Mouse (Mus musculus) CH12F3 (cell line): ENCODE results near the gene Lrp5.
"Not testable (repeated sequence)": the region's sequence is repeated elsewhere in the genome, so short reads cannot be mapped to it uniquely, and the experiment has no call there.

ENCODE experiments used
- in situ Hi-C: fragments of 300-500 bp; cut with MboI; formaldehyde crosslinking; loops from 2 replicates; pipeline ENCODE4 v1.14.3; 2020; ENCODE audit warnings: low sequenced_read_pairs

Lrp5 gene

DNA sequence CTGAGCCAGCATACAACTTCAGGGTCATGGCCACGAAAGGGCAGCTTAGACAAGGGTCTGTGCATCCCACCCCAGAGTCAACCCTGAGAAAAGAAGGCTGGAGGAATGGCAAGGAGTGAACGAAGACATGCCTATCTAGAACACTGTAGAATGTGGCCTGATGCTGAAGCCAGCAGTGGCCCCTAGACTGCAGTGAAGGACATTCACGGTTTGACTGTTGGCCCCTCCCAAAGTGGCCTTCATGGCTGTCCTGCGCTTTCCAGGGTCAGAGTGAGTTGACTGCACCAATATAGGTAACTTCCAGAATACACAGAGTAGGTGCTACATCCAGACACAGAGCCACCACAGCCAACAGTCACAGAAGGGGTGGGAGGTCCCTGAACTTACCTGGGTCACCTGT, 28.4 kb downstream of the Lrp5 start:
- in situ Hi-C loops: no loop called here

DNA sequence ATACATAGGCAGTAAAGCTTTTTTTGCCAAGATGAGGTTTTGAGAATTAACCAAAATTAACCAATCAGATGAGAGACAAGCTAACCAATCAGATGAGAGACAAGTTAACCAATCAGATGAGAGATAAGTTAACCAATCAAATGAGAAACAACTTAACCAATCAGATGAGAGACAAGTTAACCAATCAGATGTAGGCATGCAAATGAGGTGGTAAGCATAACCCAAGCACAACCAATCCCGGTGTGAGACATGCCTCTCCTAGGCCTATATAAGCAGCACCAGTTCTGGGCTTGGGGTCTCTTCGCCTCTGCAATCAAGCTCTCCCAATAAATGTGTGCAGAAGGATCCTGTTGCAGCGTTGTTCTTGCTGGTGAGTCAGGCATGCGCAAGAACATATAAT, 29.3 kb downstream of the Lrp5 start:
- in situ Hi-C loops: not testable (repeated sequence)

DNA sequence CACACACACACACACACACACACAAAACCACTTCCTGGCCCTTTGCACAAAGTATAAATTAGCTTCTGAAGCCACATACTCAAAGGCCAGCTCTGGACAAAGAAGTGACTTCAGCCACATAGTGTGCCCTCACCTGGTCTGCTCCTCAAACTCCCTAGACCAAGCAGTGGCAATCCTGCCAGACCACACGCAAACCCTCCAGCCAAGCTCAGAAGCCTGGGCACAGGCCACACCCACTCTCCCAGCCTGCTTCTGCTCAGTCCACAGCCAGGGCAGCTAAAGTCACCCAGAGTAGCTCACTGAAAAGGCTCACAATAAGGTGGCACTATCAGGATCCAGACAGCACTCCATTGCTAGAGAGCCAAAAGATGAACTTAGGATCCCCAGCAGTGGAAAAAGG, 30.2 kb downstream of the Lrp5 start:
- in situ Hi-C loops: no loop called here

DNA sequence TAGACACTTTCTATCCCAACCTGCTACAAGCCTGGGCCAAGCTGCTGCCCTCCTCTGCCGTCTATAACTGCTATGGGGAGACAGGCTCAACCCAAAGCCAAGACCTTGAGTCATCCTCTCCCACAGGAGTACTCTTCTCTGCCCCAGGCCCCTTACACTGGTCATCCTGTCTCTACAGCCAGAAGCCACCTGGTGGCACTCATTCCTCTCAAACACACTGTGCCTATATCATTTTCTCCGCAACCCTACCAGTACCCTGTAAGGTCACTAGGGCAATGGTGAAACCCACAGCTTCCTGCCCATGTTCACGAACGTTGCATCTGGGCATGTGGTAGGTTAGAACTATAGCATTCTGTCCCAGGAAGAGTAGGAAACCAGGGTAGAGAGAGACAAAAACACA, 31.4 kb downstream of the Lrp5 start:
- in situ Hi-C loops: no loop called here

DNA sequence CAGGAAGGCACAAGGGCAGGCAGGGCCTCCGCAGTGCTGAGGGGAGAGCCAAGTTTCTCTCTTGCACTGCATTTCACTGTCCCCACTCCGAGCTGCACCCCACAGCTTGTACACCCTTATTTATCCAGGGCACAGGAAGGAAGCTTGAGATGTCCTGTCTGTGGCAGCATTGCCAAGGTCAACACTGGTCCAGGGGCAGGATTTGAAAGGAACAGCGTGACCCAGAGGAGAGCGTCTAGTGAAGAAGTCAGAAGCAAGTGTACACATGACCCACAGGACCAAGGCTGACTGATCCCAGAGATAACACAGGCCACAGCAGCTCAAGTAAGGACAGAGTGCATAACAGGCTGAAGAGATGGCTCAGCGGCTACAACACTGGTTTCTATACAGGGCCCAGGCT, 32.3 kb downstream of the Lrp5 start:
- in situ Hi-C loops: no loop called here

DNA sequence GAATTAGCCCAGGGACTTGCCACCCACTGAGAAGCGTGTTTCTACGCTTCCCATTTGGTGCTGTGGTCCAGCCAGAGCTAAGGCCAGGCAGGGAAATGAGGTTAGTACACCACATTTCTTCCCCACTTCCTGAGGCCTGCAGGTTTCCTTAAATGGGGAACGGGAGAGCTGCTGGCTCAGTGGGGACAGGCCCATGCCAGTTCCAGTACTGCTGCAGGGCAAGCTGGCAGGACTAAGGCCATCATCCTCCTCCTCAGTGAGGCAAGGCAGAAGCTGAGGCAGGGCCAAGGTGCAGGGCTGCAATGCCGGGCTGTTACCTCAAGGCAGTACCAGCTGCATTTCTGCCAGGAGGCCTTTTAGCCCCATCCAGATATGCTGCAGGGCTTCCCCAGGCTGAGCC, 32.9 kb downstream of the Lrp5 start:
- in situ Hi-C loops: no loop called here

DNA sequence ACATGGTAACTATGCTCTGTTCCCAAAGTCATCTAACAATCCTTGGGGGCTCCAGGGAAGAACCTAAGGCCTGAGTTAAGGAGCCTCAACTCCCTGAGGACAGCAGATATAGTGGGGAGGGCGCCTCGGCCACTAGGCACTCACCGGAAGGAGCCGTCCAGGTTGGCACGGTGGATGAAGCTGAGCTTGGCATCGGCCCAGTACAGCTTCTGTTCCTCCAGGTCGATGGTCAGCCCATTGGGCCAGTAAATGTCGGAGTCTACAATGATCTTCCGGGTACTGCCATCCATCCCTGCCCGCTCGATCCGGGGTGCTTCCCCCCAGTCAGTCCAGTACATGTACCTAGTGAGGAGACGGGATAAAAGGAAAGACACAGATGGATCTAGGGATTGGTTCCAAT, 34.4 kb downstream of the Lrp5 start:
- in situ Hi-C loops: no loop called here

DNA sequence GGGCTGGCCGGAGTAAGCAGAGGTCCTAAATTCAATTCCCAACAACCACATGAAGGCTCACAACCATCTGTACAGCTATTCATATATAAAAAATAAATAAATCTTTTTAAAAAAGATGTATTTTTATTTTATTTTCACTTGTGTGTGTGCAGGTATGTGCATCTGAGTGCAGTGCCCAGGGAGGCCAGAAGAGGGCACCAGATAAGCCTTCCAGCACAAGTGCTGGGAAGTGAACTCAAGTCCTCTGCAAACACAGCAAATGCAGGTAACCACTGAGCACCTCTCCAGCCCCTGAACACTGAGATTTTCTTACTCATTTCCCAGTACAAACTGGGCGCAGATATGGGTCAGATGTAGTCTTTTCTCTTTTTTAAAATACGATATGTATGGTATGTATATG, 35.1 kb downstream of the Lrp5 start:
- in situ Hi-C loops: no loop called here

DNA sequence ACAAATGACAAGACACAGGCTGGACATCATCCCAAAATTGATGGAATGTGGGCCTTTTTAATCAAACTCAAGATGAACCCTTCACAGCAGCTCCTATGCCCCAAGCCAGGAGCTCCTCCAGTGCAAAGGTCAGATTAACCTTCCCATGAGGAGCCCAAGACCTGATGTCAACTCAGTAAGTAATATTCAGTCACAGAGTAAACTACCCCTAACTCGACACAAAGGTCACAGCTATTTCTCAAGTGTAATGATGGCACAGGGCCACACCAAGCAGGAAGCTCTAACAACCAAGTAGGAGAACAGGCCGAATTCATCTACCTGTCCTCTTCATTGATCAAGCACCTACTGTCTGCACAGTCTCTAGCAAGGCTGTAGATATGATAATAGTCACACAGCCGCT, 35.9 kb downstream of the Lrp5 start:
- in situ Hi-C loops: no loop called here

DNA sequence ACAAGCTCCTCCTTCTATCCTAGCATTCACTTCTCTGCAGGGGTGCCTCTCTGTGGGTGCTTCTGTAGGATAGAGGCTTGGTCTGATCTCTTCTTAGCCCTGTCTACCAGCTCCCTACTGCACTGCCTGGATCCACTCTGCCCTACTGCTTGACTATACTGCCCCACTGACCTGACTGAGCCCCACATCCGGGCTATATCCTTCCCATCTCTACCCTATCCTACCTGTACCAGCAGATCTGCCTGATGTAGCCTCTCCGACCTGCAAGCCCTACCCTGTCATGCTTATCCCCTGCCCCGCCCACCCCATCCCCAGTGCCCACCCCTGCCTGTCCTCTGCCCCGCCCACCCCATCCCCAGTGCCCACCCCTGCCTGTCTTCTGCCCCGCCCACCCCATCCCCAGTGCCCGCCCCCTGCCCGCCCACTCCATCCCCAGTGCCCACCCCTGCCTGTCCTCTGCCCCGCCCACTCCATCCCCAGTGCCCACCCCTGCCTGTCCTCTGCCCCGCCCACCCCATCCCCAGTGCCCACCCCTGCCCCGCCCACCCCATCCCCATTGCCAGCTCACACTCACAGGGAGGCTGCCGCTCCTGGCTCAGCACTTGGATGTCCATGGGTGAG, 37.4 kb downstream of the Lrp5 start:
- in situ Hi-C loops: no loop called here

DNA sequence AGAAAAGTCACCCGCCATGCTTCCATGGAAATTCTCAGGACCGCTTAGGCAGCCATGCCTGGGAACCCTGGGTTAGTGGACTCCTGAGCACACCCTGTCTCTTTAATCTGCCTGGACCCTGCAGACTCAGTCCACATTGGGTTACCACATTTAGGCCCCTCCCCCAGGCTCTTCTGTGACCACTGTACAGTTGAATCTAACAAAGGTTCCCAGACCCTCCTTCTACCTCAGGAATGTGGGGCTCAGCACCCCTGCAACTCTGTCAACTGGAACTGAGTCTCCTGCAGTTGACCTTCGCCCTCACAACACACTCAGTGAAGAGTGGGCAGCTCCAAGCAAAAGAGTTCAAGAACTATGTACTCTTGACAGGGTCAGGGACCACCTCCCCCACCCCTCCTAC, 38.4 kb downstream of the Lrp5 start:
- in situ Hi-C loops: no loop called here

DNA sequence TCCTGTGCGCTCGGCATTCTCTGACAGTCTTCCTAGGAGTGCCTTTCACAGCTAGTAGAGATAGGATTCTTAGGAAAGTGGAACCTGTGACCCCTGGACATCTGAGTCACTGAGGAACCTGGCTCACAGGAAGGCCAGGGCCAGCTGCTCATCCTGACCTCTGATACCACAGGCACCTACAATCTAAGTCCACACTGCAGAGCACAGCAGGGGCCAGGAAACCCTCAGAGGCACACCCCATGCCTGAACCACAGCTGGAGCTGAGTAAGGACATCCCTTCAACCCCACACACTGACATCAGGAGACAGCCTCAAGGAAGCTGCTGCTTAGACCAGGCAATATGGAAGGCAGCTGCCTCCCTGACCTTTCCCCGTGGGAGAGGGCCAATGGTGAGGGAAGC, 40.6 kb downstream of the Lrp5 start:
- in situ Hi-C loops: no loop called here

DNA sequence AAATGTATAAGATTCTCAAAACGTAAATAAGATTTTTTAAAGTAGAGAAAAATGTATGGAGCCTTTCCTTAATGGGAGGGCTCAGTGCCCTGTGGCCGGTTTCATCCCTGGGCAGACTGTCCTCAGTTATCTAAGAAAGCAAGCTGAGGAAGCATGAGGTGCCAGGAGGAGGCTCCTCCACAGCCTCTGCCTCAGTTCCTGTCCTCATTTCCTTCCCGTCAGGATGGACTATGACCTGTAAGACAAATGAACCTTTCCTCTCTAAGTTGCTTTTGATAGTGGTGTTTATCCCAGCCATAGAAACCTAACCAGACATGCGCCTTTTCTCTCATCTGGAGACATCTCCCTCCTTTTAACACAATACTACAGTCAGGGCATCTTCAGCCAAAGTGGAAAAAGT, 41.0 kb downstream of the Lrp5 start:
- in situ Hi-C loops: no loop called here

DNA sequence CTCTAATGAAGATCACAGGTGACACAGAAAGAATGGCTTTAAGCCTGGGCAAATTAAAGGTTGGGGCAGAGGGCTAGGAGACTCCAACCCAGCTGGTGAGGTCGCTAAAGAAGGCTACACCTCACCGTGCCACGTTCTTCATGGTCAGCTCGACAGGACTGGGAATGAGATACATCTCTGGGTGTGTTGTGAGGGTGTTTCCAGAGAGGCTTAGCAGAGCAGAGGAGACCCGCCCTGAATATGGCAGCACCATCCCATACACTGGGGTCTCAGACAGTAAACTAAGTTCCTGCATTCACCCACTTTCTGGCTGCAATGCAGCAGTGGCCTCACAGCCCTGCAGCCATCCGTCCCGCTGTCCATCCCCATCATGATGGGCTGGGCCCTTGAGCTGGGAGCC, 46.8 kb downstream of the Lrp5 start:
- in situ Hi-C loops: no loop called here

DNA sequence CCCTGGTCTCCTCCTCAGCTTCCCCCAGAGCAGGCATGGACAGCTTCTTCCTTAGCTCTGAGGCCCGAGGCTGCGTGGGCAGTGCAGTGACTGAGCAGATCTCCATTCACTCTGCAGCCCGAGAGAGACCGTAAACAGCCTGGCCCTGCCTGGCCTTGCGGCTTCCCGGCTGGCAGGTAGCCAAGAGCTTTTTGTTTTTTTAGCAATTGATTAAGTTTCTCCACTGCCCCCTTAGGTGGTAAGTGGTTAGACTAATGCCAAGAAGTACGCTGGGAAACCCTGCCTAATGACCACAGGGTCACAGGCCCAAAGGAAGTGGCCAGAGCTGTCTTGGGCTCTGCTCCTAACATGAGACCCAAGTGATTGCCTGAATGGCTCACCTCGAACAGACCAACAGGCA, 47.7 kb downstream of the Lrp5 start:
- in situ Hi-C loops: no loop called here

DNA sequence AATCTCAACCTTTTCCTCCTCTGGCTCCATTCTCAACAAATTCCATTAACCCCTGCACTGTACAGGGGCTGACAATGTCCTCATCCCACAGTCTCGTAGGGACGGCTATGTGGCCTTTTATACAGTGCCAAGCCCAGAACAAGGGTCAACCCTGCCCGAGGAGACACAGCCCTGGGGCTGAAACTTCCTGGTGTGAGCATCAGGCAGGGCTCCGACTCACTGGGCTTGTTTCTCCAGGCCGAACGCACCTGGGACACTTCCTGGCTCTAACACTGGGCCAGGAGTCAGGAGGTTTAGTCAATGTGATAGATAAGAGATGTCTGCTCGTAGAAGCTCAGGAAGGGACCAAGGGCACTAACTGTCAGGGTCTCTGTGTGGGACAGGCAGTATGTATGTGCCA, 54.3 kb downstream of the Lrp5 start:
- in situ Hi-C loops: no loop called here

DNA sequence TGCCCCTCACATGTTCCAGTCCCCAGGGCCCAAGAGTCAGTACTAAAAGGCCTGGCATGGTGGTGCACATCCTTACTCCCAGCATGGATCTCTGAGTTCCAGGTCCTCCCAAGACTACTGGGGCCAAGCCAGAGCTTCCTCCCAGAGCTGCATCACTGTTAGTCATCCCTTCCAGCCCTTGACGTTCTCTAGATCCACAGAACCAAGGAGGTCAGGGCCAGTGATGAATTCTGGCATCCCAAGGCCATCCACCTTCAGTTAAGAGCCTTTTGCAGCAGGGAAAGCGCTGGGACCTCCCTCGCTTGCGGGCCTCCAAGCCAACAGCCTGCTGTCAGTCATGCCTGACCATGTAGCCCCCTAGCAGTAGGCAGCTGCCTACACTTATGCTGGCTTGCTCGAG, 54.9 kb downstream of the Lrp5 start:
- in situ Hi-C loops: no loop called here

DNA sequence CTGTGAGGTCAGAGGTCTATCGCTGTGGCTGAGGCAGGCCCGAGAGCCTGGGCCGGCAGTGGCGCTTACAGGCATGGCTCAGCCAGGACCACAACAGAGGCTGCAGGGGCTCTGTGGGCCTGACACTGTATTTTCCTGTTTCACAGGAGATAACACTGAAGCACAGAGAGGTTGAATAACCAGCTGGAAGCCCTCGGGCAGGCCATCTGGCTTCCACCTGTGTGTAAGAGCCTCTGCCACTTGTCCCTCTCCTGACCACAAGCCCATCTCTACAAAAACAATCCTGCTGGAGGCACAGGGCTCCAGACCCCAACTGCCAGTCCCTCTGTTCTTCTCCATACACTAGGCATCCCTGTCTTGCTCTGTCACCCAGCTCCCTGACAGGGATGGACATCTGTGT, 55.9 kb downstream of the Lrp5 start:
- in situ Hi-C loops: no loop called here

DNA sequence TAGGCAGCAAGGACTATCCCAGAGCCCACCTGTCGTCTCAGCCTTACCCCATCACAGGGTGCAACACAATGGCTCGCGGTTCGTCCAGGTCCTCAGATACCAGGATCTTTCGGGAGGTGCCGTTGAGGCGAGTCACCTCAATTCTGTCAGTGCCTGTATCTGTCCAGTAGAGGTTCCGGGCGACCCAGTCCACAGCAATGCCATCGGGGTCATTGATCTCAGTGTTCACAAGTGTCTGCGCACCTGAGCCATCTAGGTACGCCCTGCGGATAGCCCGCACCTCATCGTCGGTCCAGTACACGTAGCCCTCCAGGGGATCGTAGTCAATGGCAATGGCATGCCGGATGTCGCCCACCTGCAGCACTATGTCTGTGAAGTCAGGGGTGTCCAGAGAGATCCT, 56.3 kb downstream of the Lrp5 start:
- in situ Hi-C loops: no loop called here

DNA sequence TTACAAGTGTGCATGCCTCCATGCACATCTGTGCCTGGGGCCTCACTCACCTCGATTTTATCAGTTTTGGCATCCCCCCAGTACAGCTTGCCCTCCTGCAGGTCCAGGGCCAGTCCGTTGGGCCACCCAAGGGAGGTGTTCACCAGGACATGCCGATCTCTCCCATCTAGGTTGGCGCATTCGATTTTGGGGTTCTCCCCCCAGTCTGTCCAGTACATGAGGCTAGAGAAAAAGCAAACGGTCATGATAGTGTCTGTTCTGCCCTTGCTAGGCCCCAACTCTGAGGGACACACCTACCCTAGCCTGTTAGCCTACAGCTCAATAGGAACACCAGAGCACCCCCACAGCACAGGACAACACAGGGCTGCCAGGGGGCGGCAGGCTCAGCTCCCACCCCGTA, 58.1 kb downstream of the Lrp5 start:
- in situ Hi-C loops: no loop called here

DNA sequence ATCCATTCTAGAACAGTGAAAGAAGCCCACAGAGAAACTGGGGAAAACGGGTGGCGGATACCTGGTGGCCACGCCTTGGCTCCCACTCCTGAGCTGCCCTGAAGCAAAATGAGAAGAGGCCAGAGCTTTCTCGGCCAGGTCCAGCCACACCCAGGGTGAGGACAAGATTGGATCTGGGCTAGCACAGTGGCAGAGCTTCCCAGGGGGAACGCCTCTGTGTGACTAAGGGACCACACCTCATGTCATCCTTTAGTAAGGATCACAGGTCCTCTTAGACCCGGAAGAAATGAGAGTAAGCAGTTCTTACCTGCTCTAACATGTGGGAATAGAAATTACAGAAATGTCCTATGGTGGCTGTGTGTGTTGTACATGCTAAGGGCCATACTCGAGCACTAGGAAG, 61.3 kb downstream of the Lrp5 start:
- in situ Hi-C loops: no loop called here

DNA sequence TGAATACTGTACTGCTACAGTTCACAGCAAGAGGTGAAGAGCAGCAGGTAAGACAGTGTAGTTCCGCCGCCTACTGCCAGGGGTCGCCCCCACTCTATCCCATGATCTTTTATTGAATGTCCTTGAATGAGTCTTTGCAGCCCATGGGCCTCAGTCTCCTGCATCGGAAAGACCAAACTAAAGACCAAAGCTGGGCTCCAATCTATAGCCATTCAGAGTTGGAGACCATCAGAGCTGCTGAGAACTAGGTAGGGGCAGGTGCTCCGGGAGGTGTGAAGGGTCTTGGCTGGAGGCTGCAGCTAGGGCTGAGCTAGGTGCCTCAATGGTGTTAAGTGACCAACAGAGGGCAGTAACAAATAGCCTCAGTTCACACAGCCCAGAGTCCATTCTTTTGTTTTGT, 62.5 kb downstream of the Lrp5 start:
- in situ Hi-C loops: no loop called here

DNA sequence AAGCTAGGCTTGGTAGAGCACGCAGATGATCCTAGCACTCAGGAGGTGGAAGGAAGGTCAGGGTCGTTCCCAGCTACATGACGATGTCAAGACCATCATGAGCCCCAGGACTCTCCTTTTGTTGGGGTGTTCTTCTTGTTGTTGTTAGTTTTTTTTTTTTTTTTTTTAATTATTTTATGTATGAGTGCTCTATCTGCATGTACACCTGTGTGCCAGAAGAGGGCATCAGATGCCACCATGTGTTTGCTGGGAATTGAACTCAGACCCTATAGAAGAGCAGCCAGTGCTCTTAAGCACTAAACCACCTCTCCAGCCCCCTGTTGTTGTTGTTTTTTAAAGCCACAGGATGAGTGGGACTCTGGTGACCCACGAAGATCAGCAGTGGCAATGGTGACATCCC, 63.1 kb downstream of the Lrp5 start:
- in situ Hi-C loops: no loop called here

DNA sequence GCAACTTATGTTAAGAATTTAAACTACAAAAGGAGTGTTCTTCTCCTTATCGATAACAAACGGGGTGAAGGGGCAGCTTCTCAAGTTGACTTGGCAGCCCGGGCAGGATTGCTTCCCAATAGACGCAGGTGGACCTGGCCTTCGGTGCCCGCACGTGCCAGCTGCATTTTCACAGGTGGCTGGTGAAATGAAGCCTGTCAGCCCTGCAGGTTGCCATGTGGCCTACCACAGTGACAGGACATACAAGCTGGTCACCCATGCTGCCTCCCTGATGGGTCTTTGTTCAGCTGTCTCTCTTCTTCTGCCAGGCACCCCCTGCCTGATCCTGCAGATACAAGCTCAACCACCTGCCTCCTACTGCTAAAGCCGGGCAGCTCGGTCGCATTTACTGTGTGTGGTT, 65.5 kb downstream of the Lrp5 start:
- in situ Hi-C loops: no loop called here
